Mouse (Mus musculus) left cerebral cortex, adult 9 months (tissue): ENCODE measurements around the gene Ddi2.

Experiments
- DNase-seq, 2 experiments: peaks; one replicate each; pipeline ENCODE4 v3.0.0; 2022; ENCODE audit warnings: low spot score in 2 of 2

Gene Ddi2

GRCm38 (mm10) chr4:141655908-141656608, 67.2 kb downstream of the Ddi2 start:
- DNase-seq, result peak in 1 of 2 experiments; percentile 46

- no peak for DNase-seq
Observed at GRCm38 (mm10) chr4:141654509-141654908, 68.7 kb downstream of the Ddi2 start.

- DNase-seq, result no peak
Observed at GRCm38 (mm10) chr4:141653813-141654212, 69.4 kb downstream of the Ddi2 start.

- DNase-seq, result no peak
Observed at GRCm38 (mm10) chr4:141653044-141653443, 70.2 kb downstream of the Ddi2 start.

GRCm38 (mm10) chr4:141651944-141652343, 71.3 kb downstream of the Ddi2 start:
- no peak for DNase-seq

- DNase-seq, result no peak
Observed at GRCm38 (mm10) chr4:141651286-141651685, 71.9 kb downstream of the Ddi2 start.

- DNase-seq, result no peak
Observed at GRCm38 (mm10) chr4:141649244-141649643, 74.0 kb downstream of the Ddi2 start.

- DNase-seq, result no peak
Observed at GRCm38 (mm10) chr4:141648262-141648661, 75.0 kb downstream of the Ddi2 start.

- no peak for DNase-seq
Observed at GRCm38 (mm10) chr4:141647187-141647586, 76.0 kb downstream of the Ddi2 start.

- DNase-seq, result no peak
Observed at GRCm38 (mm10) chr4:141645988-141646387, 77.2 kb downstream of the Ddi2 start.

- peak; percentile 50 to 74 for DNase-seq
Observed at GRCm38 (mm10) chr4:141643118-141643855, 79.9 kb downstream of the Ddi2 start.

GRCm38 (mm10) chr4:141641961-141642811, 81.0 kb downstream of the Ddi2 start:
- DNase-seq, result no peak

- no peak for DNase-seq
Observed at GRCm38 (mm10) chr4:141641353-141641771, 81.9 kb downstream of the Ddi2 start.

- DNase-seq, result no peak
Observed at GRCm38 (mm10) chr4:141639474-141639873, 83.7 kb downstream of the Ddi2 start.

GRCm38 (mm10) chr4:141636693-141637092, 86.5 kb downstream of the Ddi2 start:
- no peak for DNase-seq

- no peak for DNase-seq
Observed at GRCm38 (mm10) chr4:141635991-141636390, 87.2 kb downstream of the Ddi2 start.

- no peak for DNase-seq
Observed at GRCm38 (mm10) chr4:141632111-141632873, 90.9 kb downstream of the Ddi2 start.

GRCm38 (mm10) chr4:141631250-141631649, 92.0 kb downstream of the Ddi2 start:
- DNase-seq, result no peak

GRCm38 (mm10) chr4:141630021-141630420, 93.2 kb downstream of the Ddi2 start:
- no peak for DNase-seq

GRCm38 (mm10) chr4:141628661-141629060, 94.6 kb downstream of the Ddi2 start:
- no peak for DNase-seq
